Mouse (Mus musculus): ENCODE data around the gene Tlcd2.
A peak's percentile ranks its signal among the peaks of the same experiment; 100 is the strongest.

- peak; percentile 66; the same call in 1 of the 2 replicates for TF ChIP-seq CTCF (IDR thresholded peaks at IDR 0.05; ENCODE audit: borderline replicate concordance, control insufficient read depth, extremely low read depth, insufficient read depth, low read length, poor library complexity)
- no peak for TF ChIP-seq POLR2A (IDR thresholded peaks at IDR 0.05; ENCODE audit: control insufficient read depth, extremely low read depth, insufficient read depth, low read length, poor library complexity)
These were observed 48.5 kb downstream of the Tlcd2 start, which contains the start of gene Rilp for GRCm38 (mm10) chr11:75509741-75510626.
